Mouse (Mus musculus): ENCODE measurements around the gene Gm17660. TPM values are rescaled to one million over a fixed set of nuclear protein-coding genes. Genes with fewer than 3 reads are reported as not detected.

Gene Gm17660
- not detected in 2 replicates for polyA plus RNA-seq (2016; fragmentation: Nextera tagmentation; extraction: Ambion mirVana)

DNA sequence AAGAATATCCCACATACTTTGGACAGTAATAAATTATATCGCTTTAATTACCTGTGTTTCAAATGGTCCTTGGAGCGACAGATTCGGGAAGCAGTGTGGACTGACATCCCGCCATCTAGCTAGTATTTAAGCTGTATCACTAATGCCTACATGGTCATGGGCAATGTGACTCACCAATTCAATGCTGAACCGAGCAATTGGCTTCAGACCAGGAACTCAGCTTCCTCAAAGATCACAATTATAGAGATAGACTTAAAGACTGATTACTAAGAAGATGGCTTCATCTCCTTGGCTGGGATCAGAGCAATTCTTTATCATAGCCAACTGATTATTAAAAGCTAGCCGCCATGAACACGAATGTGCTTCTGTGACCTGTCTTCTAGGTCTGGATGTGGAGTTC, at the start of gene Gm17660:
Gene Gm17660 (minus strand): TSS at position 101 of the 400 bp plus-strand sequence.
- H3K9ac ChIP-seq, result no peak within 1 kb of the TSS
- no peak within 1 kb of the TSS for H3K4me2 ChIP-seq
- peaks cover 3% of the 10 kb centered on the region; the same call in 1 of the 2 replicates for H3K4me1 ChIP-seq
- no peak within 1 kb of the TSS for H3K4me3 ChIP-seq
- 78% methylated on average over 7 of the region's 7 CpGs for WGBS (ENCODE audit: insufficient replicate concordance)
- ATAC-seq, result no peak
- no peaks in the 10 kb centered on the region for H3K36me3 ChIP-seq
- H3K27me3 ChIP-seq (replicated peaks), result peaks cover 29% of the 10 kb centered on the region
- no peak within 1 kb of the TSS for H3K27ac ChIP-seq
- no peaks in the 10 kb centered on the region for H3K9me3 ChIP-seq (replicated peaks)

DNA sequence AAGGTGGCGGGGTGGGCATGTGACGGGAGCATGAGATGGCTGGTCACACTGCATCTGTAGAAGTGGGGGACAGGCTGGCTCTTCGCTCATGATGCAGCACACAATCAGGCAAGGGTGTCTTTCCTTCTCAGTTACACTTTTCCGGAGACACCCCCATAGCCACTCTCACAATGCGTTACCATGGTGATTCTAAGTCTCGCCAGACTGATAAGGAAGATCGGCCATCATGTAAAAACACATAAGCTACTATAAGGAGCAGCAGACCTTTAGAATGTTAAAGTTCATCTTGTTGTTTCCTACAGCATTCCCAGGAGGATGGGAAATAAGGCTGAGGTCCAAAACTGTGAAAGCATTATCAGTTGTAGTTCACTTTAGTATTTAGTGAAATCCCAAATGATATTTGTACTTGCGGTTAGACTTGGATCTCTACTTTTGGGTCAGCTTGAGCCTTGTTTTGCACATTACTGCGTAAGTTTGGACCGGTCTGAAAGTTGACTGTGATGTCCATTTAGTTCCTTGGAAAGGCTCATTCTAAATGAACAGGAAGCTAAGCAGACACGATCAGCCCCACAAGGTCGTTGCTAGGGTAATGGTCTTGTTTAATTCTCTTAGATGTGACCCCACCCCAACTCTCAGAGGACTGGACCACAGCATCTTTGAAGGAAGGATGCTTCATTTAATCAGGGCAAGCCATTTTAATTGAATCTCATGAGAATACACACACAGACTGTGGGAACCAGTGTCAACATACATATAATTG, 49.3 kb upstream of the Gm17660 start:
- WGBS (ENCODE audit: insufficient replicate concordance), result 73% methylated on average over 12 of the region's 12 CpGs
- Histone ChIP-seq H3K9me3 (replicated peaks) (no peaks in the 10 kb centered on the region), H3K27me3 (replicated peaks) (no peaks in the 10 kb centered on the region), H3K4me2 (no peak overlapping the region), H3K27ac (no peak overlapping the region), H3K4me3 (no peak overlapping the region), H3K36me3 (no peaks in the 10 kb centered on the region), H3K4me1 (no peaks in the 10 kb centered on the region), H3K9ac (no peak overlapping the region)
- ATAC-seq, result no peak

DNA sequence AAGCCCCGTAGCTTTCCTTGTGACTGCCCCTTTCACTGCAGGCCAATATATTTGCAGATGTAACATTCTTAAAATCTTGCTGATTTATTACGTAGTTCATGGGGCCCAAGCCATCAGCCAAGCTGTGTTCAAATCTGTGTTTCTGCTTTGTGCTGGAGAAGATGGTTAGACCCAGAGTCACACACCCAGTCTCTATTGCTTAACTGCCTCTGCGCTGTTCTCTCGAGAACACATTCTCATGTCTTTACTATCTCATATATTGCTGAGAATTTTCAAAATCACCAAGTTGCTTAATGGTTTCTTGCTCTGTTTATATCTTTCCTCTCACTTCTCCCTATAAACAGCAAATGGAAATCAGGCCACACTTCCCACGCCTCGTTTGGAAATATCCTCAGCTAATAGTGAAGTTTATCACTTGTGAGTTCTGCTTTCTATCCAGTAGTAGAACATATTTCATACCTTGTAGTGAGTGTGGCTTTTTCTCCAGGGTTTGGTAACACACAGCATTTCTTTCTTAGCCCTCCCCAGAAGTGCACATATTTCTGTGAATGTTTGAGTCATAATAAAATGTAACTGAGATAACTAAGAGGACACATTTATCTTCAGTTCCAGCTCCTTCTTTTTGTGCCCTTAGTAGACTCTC, 46.7 kb upstream of the Gm17660 start:
- Histone ChIP-seq H3K9me3 (replicated peaks) (no peaks in the 10 kb centered on the region), H3K27ac (no peak overlapping the region), H3K9ac (no peak overlapping the region), H3K4me3 (no peak overlapping the region), H3K4me1 (no peaks in the 10 kb centered on the region), H3K4me2 (no peak overlapping the region), H3K27me3 (replicated peaks) (no peaks in the 10 kb centered on the region), H3K36me3 (no peaks in the 10 kb centered on the region)
- no peak for ATAC-seq
- 65% methylated on average over 6 of the region's 6 CpGs for WGBS (ENCODE audit: insufficient replicate concordance)

DNA sequence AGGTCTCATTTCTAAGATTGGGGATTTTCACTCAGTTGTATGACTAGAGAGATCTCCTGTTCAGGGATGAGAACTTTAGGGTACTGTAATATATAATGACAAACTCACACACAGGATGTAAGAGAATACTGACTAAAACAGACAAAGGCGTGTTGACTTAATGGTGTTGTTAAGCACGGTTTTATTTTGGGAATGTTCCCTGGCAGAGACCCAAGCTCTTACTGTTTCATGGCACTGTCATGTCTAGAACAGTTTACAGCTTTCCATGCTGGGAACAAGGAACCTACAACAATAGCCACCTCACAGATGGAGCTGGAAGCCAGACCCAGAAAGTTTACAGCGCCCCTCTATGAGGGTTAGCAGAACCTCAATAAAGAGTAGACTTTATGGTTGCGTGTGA, 38.5 kb upstream of the Gm17660 start:
- Histone ChIP-seq H3K4me2 (no peak overlapping the region), H3K9me3 (replicated peaks) (no peaks in the 10 kb centered on the region), H3K36me3 (no peaks in the 10 kb centered on the region), H3K27me3 (replicated peaks) (no peaks in the 10 kb centered on the region), H3K4me1 (no peaks in the 10 kb centered on the region), H3K9ac (no peak overlapping the region), H3K27ac (no peak overlapping the region), H3K4me3 (no peak overlapping the region)
- ATAC-seq, result no peak
- 74% methylated on average over 4 of the region's 4 CpGs for WGBS (ENCODE audit: insufficient replicate concordance)

DNA sequence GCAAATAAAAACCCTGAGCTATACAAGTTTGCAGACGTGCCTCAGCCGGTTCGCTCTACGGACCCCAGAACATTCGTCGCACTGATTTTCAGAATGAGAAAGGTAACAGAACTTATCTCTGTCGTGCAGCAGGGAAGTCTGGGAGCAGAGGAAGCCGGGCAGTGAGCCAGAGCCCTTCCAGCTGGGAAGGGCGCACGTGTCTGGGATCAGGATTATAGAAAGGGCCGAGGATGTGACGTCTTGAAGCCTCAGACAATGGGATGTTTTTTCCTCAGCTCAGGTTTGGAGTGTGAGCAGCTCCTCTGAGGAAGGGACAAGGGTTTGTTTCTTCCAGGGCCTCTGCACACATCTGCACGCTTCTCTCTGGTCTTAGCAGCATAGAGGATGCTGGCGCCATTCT, 37.7 kb upstream of the Gm17660 start:
- Histone ChIP-seq H3K9me3 (replicated peaks) (no peaks in the 10 kb centered on the region), H3K27ac (no peak overlapping the region), H3K4me3 (no peak overlapping the region), H3K36me3 (no peaks in the 10 kb centered on the region), H3K4me2 (no peak overlapping the region), H3K27me3 (replicated peaks) (no peaks in the 10 kb centered on the region), H3K4me1 (no peaks in the 10 kb centered on the region; the same call in 1 of the 2 replicates), H3K9ac (no peak overlapping the region)
- ATAC-seq, result 0 out of 2 replicates have a peak, but pooled peaks have one; percentile 24
- WGBS (ENCODE audit: insufficient replicate concordance), result 55% methylated on average over 14 of the region's 14 CpGs

DNA sequence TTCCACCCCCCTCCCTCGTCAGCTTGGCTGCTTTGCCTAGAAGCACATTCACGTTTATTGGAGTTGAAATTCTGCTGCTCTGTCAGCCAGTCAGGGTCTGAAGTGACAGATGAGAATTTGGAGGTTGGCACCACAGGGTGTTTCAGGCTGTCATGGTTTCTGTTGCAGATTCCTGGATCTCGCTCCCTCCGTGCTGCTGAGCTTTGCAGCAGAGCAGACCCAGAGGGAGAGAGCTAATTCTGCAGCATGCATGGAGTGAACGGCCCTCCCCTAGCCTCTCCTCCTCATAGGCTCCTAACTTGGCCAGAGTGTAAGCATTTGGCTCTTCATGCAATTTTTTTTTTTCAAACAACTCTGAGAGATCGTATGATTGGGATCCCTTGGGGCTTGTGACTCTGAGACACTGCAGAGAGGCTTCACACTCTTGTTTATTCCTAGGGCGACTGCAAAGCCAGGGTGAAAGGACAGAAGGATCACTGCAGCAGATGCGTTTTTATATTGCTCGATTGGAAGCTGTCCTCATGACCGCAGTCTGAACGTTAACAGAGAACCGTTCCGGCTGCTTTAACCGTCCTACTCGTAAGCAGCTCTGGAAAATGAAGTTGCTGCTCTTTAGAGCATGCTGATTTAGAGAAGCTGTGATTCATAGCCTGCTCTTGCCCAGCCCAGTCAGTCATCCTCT, 36.2 kb upstream of the Gm17660 start, which contains the start of gene Sparcl1:
Gene Sparcl1 (minus strand): TSS at position 243 of the 682 bp plus-strand sequence.
- H3K27ac ChIP-seq, result no peak within 1 kb of the TSS
- no peak within 1 kb of the TSS for H3K9ac ChIP-seq
- no peaks in the 10 kb centered on the region for H3K27me3 ChIP-seq (replicated peaks)
- H3K4me1 ChIP-seq, result peaks cover 3% of the 10 kb centered on the region; the same call in 1 of the 2 replicates
- 50% methylated on average over 15 of the region's 15 CpGs for WGBS (ENCODE audit: insufficient replicate concordance)
- ATAC-seq, result no peak
- no peak within 1 kb of the TSS for H3K4me3 ChIP-seq
- no peaks in the 10 kb centered on the region for H3K9me3 ChIP-seq (replicated peaks)
- no peak within 1 kb of the TSS for H3K4me2 ChIP-seq
- H3K36me3 ChIP-seq, result no peaks in the 10 kb centered on the region

DNA sequence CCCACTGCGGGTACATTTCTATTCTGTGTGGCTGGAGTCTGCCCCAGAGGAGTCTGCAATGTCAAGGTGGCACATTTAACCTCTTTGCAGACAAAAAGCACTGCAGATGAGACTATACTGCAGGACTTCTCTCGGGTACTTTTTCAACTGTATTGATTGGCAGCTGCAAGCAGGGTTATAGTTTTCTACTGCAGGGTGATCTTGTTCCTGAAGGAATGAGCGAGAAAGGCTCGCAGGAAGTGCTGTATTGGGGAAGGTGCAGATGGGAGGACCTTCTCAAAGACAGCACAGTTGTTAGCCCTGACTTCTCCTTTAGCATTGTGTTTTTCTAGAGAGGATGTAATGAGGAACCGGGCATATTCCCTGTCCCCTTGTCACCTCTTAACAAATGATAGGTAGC, 35.1 kb upstream of the Gm17660 start:
- H3K4me1 ChIP-seq, result peaks cover 3% of the 10 kb centered on the region; the same call in 1 of the 2 replicates
- no peak overlapping the region for H3K27ac ChIP-seq
- H3K9ac ChIP-seq, result no peak overlapping the region
- no peaks in the 10 kb centered on the region for H3K27me3 ChIP-seq (replicated peaks)
- WGBS (ENCODE audit: insufficient replicate concordance), result 16% methylated on average over 5 of the region's 5 CpGs
- no peaks in the 10 kb centered on the region for H3K9me3 ChIP-seq (replicated peaks)
- H3K4me3 ChIP-seq, result no peak overlapping the region
- ATAC-seq, result no peak
- H3K36me3 ChIP-seq, result no peaks in the 10 kb centered on the region
- H3K4me2 ChIP-seq, result no peak overlapping the region

DNA sequence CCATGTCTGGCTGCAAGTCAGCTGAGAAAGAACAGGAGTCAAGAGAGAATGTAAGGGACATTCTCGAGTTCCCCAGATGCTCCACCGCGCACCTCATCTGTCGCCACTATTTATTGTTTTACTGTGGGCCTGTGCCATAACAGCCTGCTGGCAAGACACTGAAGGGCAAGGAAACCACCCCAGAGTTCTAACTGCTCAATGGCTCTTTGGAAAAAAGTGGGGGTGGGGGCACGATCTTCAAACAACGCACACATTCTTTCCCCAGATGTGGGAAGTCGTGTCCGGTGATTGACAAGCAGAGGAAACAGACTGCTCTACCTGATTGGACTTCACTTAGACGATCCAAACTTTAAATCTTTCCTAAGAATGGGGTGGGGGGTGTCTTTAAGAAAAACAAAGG, 34.6 kb upstream of the Gm17660 start:
- Histone ChIP-seq H3K4me2 (no peak overlapping the region), H3K27ac (no peak overlapping the region), H3K9me3 (replicated peaks) (no peaks in the 10 kb centered on the region), H3K27me3 (replicated peaks) (no peaks in the 10 kb centered on the region), H3K4me1 (peaks cover 3% of the 10 kb centered on the region; the same call in 1 of the 2 replicates), H3K9ac (no peak overlapping the region), H3K4me3 (no peak overlapping the region), H3K36me3 (no peaks in the 10 kb centered on the region)
- 16% methylated on average over 9 of the region's 9 CpGs for WGBS (ENCODE audit: insufficient replicate concordance)
- ATAC-seq, result no peak

DNA sequence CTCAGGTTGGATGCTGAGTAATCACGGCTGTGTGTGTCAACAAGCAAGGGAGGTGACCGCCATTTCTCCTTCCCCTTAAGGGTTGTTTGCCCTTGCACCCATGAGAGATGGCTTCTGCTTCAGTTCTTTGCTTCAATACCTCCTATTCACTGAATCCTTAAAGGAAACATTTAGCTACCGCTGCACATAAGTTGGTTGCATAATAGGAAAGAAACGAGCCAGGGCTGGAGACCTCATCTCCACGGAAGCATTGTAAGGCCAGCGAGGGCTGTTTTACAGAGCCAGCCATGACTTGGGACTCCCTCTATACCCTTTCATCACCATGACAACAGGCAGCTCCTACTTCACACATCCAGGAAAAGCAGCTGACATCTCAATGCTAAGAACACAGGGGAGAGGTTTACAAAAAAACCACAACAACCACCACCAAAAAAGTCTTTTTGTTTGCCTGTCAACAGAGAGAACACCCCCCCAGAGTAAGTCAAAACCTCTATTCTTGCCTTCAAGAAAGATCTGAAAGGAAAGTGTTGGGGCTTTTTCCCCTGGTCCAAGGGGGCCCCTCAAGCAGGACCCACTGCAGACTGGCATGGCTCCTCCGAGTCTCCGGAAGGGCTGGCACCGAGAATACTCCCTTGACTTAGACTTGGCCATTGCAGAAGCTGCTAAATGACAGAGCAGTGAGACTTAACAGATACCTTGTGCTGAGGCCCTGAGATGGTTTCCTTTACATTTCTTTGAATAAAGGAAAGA, 32.9 kb upstream of the Gm17660 start:
- 40% methylated on average over 9 of the region's 9 CpGs for whole genome bisulfite sequencing (ENCODE audit: insufficient replicate concordance)
- Histone ChIP-seq H3K9ac (no peak overlapping the region), H3K4me2 (no peak overlapping the region), H3K36me3 (no peaks in the 10 kb centered on the region), H3K27me3 (replicated peaks) (no peaks in the 10 kb centered on the region), H3K9me3 (replicated peaks) (no peaks in the 10 kb centered on the region), H3K4me3 (no peak overlapping the region), H3K4me1 (peaks cover 3% of the 10 kb centered on the region; the same call in 1 of the 2 replicates), H3K27ac (no peak overlapping the region; the same call in 1 of the 2 replicates)
- ATAC-seq, result no peak

DNA sequence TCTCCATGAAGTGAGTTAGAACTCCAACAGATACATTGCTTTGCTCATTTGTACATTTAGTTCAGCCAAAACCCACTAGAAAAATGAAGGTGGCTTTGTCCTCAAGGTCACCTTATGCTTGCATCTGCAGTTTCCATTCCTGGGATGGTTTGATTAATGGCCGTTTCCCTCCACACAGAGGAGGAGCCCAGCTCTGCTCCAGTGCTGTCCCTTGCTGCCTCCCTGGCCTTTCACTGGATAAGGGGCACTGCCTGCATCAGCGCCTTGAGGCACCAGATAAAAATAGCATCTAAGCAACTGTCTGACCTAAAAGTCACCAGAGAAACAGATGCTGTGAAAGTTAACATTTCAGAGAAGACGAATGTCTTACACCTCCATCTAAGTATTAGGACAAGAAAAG, 32.1 kb upstream of the Gm17660 start:
- ATAC-seq, result 0 out of 2 replicates have a peak, but pooled peaks have one; percentile 37
- Histone ChIP-seq H3K36me3 (no peaks in the 10 kb centered on the region), H3K4me2 (no peak overlapping the region; the same call in 1 of the 2 replicates), H3K9ac (no peak overlapping the region), H3K27me3 (replicated peaks) (no peaks in the 10 kb centered on the region), H3K4me3 (no peak overlapping the region), H3K27ac (no peak overlapping the region), H3K4me1 (peaks cover 3% of the 10 kb centered on the region; the same call in 1 of the 2 replicates), H3K9me3 (replicated peaks) (no peaks in the 10 kb centered on the region)
- 42% methylated on average over 3 of the region's 3 CpGs for WGBS (ENCODE audit: insufficient replicate concordance)

DNA sequence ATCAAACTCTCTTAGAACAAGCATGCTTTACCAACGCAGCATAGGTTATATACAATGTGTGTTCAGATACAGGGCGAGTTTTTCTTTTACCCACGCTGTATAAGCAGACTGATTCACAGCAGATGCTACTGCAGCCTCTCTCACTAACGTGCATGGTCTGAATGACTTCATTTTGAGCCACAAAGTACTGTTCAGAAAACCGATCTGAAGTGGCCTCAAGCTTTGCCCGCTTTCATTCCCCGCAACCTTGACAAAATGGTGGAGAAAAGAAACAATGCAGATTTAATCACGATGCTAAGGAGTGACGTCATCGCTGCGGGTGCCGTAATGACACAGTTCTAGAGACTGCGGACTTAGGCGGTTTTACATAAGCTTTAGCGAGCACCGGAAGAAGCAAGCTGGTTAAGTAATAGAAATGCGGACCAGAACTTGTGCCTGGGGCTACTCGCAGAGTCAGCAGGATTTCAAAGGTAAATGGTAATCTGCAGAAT, 31.5 kb upstream of the Gm17660 start:
- peaks cover 3% of the 10 kb centered on the region; the same call in 1 of the 2 replicates for H3K4me1 ChIP-seq
- ATAC-seq, result no peak
- H3K9me3 ChIP-seq (replicated peaks), result no peaks in the 10 kb centered on the region
- no peaks in the 10 kb centered on the region for H3K36me3 ChIP-seq
- 21% methylated on average over 18 of the region's 18 CpGs for WGBS (ENCODE audit: insufficient replicate concordance)
- no peak overlapping the region for H3K27ac ChIP-seq
- H3K4me2 ChIP-seq, result peak overlapping the region; percentile 14
- H3K9ac ChIP-seq, result no peak overlapping the region
- no peaks in the 10 kb centered on the region for H3K27me3 ChIP-seq (replicated peaks)
- no peak overlapping the region for H3K4me3 ChIP-seq

Measured in liver, embryonic 12.5 days (tissue).